Mouse (Mus musculus): ENCODE results near the gene Dtymk.
"Not testable (repeated sequence)": the region's sequence is repeated elsewhere in the genome, so short reads cannot be mapped to it uniquely, and the experiment has no call there.

Dtymk gene

GRCm38 (mm10) chr1:93804818-93805217, 3.1 kb upstream of the Dtymk start:
- in situ Hi-C loops (cut with MboI, MseI) = no loop called here

GRCm38 (mm10) chr1:93803556-93804507, 2.1 kb upstream of the Dtymk start, which contains the start of gene Ing5:
Gene Ing5, plus strand, starts transcription at chr1:93803965.
- in situ Hi-C loops (cut with MboI, MseI) = no loop called here

- in situ Hi-C loops (cut with MboI, MseI) = no loop called here
These were observed 1.0 kb upstream of the Dtymk start for GRCm38 (mm10) chr1:93802771-93803170.

GRCm38 (mm10) chr1:93800670-93801503, 847 bp downstream of the Dtymk start:
- in situ Hi-C loops (cut with MboI, MseI) = no loop called here

- in situ Hi-C loops (cut with MboI, MseI) = no loop called here
These were observed 5.8 kb downstream of the Dtymk start for GRCm38 (mm10) chr1:93795886-93796285.

- in situ Hi-C loops (cut with MboI, MseI) = no loop called here
These were observed 7.2 kb downstream of the Dtymk start for GRCm38 (mm10) chr1:93794526-93794925.

GRCm38 (mm10) chr1:93786912-93787311, 14.8 kb downstream of the Dtymk start:
- in situ Hi-C loops (cut with MboI, MseI) = no loop called here

GRCm38 (mm10) chr1:93776686-93777085, 25.0 kb downstream of the Dtymk start:
- in situ Hi-C loops (cut with MboI, MseI) = no loop called here

GRCm38 (mm10) chr1:93769901-93770300, 31.8 kb downstream of the Dtymk start:
- in situ Hi-C loops (cut with MboI, MseI) = no loop called here

- in situ Hi-C loops (cut with MboI, MseI) = no loop called here
These were observed 34.1 kb downstream of the Dtymk start for GRCm38 (mm10) chr1:93767600-93767999.

GRCm38 (mm10) chr1:93764871-93765591, 36.7 kb downstream of the Dtymk start:
- in situ Hi-C loops (cut with MboI, MseI) = no loop called here

- in situ Hi-C loops (cut with MboI, MseI) = not testable (repeated sequence)
These were observed 38.2 kb downstream of the Dtymk start for GRCm38 (mm10) chr1:93763531-93763930.

GRCm38 (mm10) chr1:93760076-93760475, 41.7 kb downstream of the Dtymk start:
- in situ Hi-C loops (cut with MboI, MseI) = no loop called here

- in situ Hi-C loops (cut with MboI, MseI) = loop anchor here (10.0 kb wide), 1 partner anchor 241 kb away; the partner anchor contains the start of gene Farp2
These were observed 45.6 kb downstream of the Dtymk start for GRCm38 (mm10) chr1:93756154-93756553.

GRCm38 (mm10) chr1:93755618-93756017, 46.1 kb downstream of the Dtymk start:
- in situ Hi-C loops (cut with MboI, MseI) = loop anchor here (10.0 kb wide), 1 partner anchor 241 kb away; the partner anchor contains the start of gene Farp2

GRCm38 (mm10) chr1:93755291-93755610, 46.5 kb downstream of the Dtymk start:
- in situ Hi-C loops (cut with MboI, MseI) = loop anchor here (10.0 kb wide), 1 partner anchor 240 kb away; the partner anchor contains the start of gene Farp2

- in situ Hi-C loops (cut with MboI, MseI) = loop anchor here (10.0 kb wide), 1 partner anchor 240 kb away; the partner anchor contains the start of gene Farp2
These were observed 47.0 kb downstream of the Dtymk start, which contains the start of gene Thap4 for GRCm38 (mm10) chr1:93754573-93755290. Gene Thap4, minus strand, starts transcription at chr1:93754864.

GRCm38 (mm10) chr1:93753911-93754572, 47.7 kb downstream of the Dtymk start:
- in situ Hi-C loops (cut with MboI, MseI) = loop anchor here (10.0 kb wide), 1 partner anchor 239 kb away; the partner anchor contains the start of gene Farp2

GRCm38 (mm10) chr1:93751290-93751689, 50.4 kb downstream of the Dtymk start, which contains the start of gene Atg4b:
Gene Atg4b, plus strand, starts transcription at chr1:93751500.
- in situ Hi-C loops (cut with MboI, MseI) = loop anchor here (10.0 kb wide), 1 partner anchor 236 kb away; the partner anchor contains the start of gene Farp2

- in situ Hi-C loops (cut with MboI, MseI) = no loop called here
These were observed 53.2 kb downstream of the Dtymk start for GRCm38 (mm10) chr1:93748539-93748938.
